In genomic region chr13:93721916-93722315, GRCm38 (mm10) we compare ENCODE assay signal across 19 mouse cellular contexts. TPM values are rescaled to one million over a fixed set of nuclear protein-coding genes. Genes with fewer than 3 reads are reported as not detected.
A peak's percentile ranks its signal among the peaks of the same experiment; 100 is the strongest.
DNase-seq lines count a peak whose midpoint lies in the region; TF ChIP-seq lines count a peak whose summit lies in the region.
"Had no signal": no experiment of that assay in that cellular context is flagged by ENCODE, and none has a peak within 500 bp of the region (broad histone marks: within the 10 kb centered on the region; RNA-seq: fewer than 3 reads in every experiment).

No protein-coding gene starts in this region.

- no peak overlapping the region for H3K4me3 ChIP-seq in kidney, adult 2 months (ENCODE audit: insufficient read depth, low read depth, low read length)
- H3K4me3 ChIP-seq: heart, embryonic 12.5 days; intestine, embryonic 15.5 days; limb, embryonic 13.5 days; midbrain, embryonic 12.5 days had no signal

- no peaks in the 10 kb centered on the region for H3K36me3 ChIP-seq in kidney, adult 2 months (ENCODE audit: control insufficient read depth, insufficient read depth, low read length)
- H3K36me3 ChIP-seq: heart, embryonic 12.5 days; intestine, embryonic 15.5 days; limb, embryonic 13.5 days; midbrain, embryonic 12.5 days had no signal

- TF ChIP-seq POLR2A in kidney, adult 2 months (IDR thresholded peaks at IDR 0.05; ENCODE audit: low read depth, low read length) = no peak

- WGBS in kidney, adult 2 months = 75% methylated on average over 4 of the region's 4 CpGs

- H3K4me1 ChIP-seq in kidney, adult 2 months (ENCODE audit: control insufficient read depth, insufficient read depth, low read length) = no peaks in the 10 kb centered on the region; the same call in 1 of the 2 replicates
- H3K4me1 ChIP-seq: heart, embryonic 12.5 days; intestine, embryonic 15.5 days; midbrain, embryonic 12.5 days had no signal

- DNase-seq in cerebellum, adult 9-11 months = peak; percentile 24
- DNase-seq in cerebellum, postnatal 4 days (ENCODE audit: low spot score in 2 of 2) = no peak
- DNase-seq in layer of hippocampus, adult 11-12 months (ENCODE audit: low spot score) = peak; percentile 43
- no peak for DNase-seq in layer of hippocampus, postnatal 25 days (ENCODE audit: extremely low spot score in 1 of 2, low spot score in 1 of 2)
- peak; percentile 84 for DNase-seq in brain, adult 2 months (ENCODE audit: low read depth, low spot score)
- peak; percentile 17 to 63 for DNase-seq in layer of hippocampus, postnatal 14 days (ENCODE audit: low spot score in 2 of 2)
- no peak for DNase-seq in kidney, adult 2 months
- DNase-seq: adrenal gland, adult 2 months; thymus, postnatal 14 days had no signal

- no peak overlapping the region for H3K27ac ChIP-seq in kidney, adult 2 months (ENCODE audit: insufficient read depth, low read depth, low read length)
- H3K27ac ChIP-seq: hindbrain, embryonic 14.5 days; intestine, embryonic 15.5 days; limb, embryonic 13.5 days; liver, embryonic 14.5 days; midbrain, embryonic 12.5 days had no signal

- no peaks in the 10 kb centered on the region for H3K27me3 ChIP-seq in kidney, adult 2 months (replicated peaks; ENCODE audit: control insufficient read depth, insufficient read depth, low read length)
- H3K27me3 ChIP-seq: CH12.LX; heart, embryonic 12.5 days; intestine, embryonic 15.5 days; limb, embryonic 13.5 days had no signal

- TF ChIP-seq CTCF in kidney, adult 2 months (conservative IDR thresholded peaks at IDR 0.05; ENCODE audit: insufficient read depth, insufficient read length, low read depth, low read length) = no peak

RNA-seq across cellular contexts. Expression of gene Dmgdh, which starts 47.7 kb away (rescaled TPM):
- total RNA-seq in layer of hippocampus, postnatal 25 days (2021) = under 1 TPM; 0.22 to 0.23 TPM
- total RNA-seq in layer of hippocampus, postnatal 14 days (2021) = under 1 TPM; 0.24 to 0.48 TPM
- polyA plus RNA-seq in kidney, adult 2 months (2012; rRNA removed) = 39.6 and 41.0 TPM in 2 replicates
- total RNA-seq: heart, postnatal 25 days; neutrophil, adult 5-6 weeks had no signal
- polyA plus RNA-seq: limb, embryonic 13.5 days; lung, embryonic 16.5 days; midbrain, embryonic 12.5 days had no signal

RNA-seq across cellular contexts. Expression of gene Bhmt2, which starts 47.8 kb away (rescaled TPM):
- under 1 TPM; 0.14 to 0.20 TPM for total RNA-seq in layer of hippocampus, postnatal 25 days (2021)
- total RNA-seq in layer of hippocampus, postnatal 14 days (2021) = under 1 TPM; 0.41 TPM
- polyA plus RNA-seq in kidney, adult 2 months (2012; rRNA removed) = 48.9 and 54.5 TPM in 2 replicates
- total RNA-seq: CH12.LX; heart, postnatal 25 days; neutrophil, adult 5-6 weeks had no signal
- polyA plus RNA-seq: adrenal gland, adult 2 months; hindbrain, embryonic 14.5 days; midbrain, embryonic 12.5 days had no signal

RNA-seq across cellular contexts. Expression of gene Arsb, which starts 49.5 kb away (rescaled TPM):
- total RNA-seq in layer of hippocampus, postnatal 25 days (2021) = 100 to 1,000 TPM in 1 of 2 experiments, 10 to 100 TPM in 1; 96.6 to 102 TPM
- 100 to 1,000 TPM; 106 to 114 TPM for total RNA-seq in layer of hippocampus, postnatal 14 days (2021)
- polyA plus RNA-seq in kidney, adult 2 months (2012; rRNA removed) = 114 and 117 TPM in 2 replicates

Comparison
In these comparisons a context has a peak if more than half of its experiments do, and no peak if none do; other contexts are left out.
1. DNase-seq: peak in cerebellum, adult 9-11 months (single experiment), layer of hippocampus, adult 11-12 months (single experiment), brain, adult 2 months (single experiment) and layer of hippocampus, postnatal 14 days (2 of 2); none in cerebellum, postnatal 4 days (0 of 2), layer of hippocampus, postnatal 25 days (0 of 2) and kidney, adult 2 months (single experiment).